Mouse (Mus musculus): ENCODE measurements around the gene Gm21974.
"Not testable (repeated sequence)": the region's sequence is repeated elsewhere in the genome, so short reads cannot be mapped to it uniquely, and the experiment has no call there.

Gene Gm21974

DNA sequence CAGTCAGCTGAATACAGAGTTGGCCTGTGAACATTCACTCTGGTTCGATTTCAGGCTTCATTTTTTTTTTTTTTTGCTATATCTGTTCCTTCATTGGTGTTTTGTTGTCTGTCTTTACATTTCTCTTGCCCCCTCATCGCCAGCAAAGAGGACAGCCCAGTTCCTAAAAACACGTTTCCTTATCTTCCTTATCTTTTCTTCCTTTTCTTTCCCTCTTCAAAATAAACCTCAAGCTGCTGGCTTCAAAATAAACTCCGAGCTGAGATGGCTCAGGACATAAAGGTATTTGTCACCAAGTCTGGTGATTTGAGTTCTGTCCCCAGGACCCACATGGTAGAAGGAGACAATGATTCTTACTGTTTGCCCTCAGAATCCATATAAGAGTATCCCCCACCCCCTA is 17.7 kb upstream of the Gm21974 start:
- DNase-seq, result no peak

DNA sequence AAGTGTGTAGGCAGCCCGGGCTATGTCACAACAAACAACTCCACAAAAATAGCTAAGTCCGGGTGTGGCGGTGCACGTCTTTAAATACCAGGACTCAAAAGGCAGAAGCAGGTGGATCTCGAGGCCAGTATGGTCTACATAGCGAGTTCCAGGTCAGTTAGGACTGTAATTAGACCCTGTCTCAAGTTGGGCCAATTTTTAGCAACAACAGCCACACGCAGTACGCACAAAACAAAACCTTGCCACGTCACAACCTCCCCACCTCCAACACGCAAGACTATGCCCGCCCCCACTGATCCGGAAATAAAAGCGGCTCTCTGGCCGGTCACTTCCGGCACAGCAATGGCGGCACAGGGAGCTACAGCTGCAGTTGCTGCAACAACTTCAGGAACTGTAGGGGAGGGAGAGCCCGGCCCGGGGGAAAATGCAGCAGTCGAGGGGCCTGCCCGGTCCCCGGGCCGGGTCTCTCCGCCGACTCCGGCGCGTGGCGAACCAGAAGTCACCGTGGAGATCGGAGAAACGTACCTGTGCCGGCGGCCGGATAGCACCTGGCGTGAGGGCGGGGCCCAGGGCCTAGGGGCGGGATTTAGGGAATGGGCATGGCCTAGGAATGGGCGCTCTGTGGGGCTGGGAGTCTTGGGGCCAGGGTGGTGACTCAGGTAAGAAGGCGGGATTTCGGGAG is 17.1 kb upstream of the Gm21974 start, which contains the start of gene Kat8:
Kat8 (plus strand) TSS at position 327 of the 682 bp plus-strand sequence.
- peak; percentile 85 for DNase-seq

DNA sequence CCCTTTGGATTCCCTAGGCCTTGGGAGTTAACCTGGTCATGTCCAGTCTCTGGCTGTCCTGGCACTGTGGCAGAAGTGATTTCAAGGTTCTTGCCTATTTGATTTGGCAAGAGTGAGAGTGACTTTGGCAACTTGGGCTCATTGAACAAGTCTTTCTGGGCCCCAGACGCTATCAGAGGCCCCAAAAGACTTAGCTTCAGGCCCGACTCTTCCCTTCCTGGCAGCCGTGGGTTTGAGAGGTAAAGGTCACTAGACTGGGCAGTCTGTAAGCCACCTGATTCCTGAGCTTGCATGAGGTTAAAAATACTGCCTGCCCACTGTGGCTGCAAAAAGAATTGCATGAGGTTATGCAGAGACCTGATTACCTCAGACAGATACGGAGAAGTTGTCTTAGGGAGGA is 13.4 kb upstream of the Gm21974 start:
- no peak for DNase-seq

DNA sequence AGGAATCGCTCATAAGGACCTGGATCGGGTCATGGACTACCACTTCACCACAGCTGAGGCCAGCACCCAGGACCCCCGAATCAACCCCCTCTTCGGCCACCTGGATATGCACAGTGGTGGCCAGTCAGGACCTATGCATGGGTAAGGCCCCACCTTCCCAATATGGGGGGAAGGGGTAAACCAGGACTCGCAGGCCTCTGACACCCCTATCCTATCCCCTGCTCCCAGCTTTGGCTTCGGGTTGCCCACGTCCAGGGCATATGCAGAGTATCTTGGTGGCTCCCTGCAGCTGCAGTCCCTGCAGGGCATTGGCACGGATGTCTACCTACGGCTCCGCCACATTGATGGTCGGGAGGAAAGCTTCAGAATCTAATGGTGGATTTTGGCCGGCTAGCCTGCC is 12.7 kb upstream of the Gm21974 start:
- DNase-seq, result no peak

DNA sequence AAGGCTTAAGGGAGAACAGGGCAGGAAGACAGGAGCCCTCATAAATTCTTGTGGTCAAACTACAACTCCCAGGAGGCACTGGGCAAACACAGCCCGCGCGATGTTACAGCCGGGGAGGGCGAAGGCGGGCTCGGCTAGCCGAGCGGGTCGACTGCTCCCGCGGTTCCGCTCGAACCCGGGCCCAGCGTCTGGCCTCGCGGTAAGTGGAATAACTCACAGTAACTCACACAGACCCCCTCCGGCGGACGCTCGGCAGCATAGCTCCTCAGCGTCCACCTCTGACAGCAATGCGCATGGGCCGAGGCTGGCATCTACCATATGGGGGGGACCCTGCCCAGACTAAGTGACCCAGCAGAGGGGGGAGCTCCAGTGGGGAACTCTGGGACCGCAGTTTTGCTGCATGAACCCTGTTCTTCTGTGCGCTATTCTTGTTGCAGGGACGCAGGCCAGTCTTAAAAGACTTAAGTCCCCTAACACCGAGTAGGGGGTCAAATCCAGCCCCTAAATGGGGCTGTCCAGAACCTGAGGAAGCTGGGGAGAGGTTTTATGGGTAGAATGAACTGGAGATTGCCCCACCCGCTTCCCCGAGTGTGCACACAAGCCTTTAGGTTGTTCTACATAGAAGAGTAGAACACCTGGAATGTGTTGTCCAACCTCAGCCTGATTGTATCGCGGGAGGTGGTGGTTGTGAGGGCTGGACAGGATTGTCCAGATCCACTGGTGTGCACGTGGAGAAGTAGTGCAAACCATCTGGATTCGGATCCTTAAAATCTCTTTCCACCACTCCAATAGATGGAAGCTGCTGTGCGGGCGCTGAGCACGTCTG is 8.9 kb upstream of the Gm21974 start, which contains the start of gene Bckdk:
Bckdk (plus strand) TSS at position 112 of the 826 bp plus-strand sequence.
- DNase-seq, result peak; percentile 81

DNA sequence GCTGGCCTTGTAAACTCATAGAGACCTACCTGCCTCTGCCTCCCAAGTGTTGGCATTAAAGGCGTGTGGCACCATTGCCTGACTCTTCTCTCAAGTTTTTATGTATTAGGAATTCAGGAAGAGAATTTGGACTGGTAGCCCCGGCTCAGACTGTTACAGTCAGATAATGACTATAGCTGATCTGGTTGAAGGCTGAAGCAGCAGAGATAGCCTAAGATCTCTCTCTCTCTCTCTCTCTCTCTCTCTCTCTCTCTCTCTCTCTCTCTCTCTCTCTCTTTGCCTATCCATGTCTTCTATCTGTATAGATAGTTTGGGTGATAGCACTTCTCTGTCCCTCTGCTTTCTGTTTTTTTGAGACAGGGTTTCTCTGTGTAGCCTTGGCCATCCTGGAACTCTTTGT is 6.5 kb upstream of the Gm21974 start:
- no peak for DNase-seq

DNA sequence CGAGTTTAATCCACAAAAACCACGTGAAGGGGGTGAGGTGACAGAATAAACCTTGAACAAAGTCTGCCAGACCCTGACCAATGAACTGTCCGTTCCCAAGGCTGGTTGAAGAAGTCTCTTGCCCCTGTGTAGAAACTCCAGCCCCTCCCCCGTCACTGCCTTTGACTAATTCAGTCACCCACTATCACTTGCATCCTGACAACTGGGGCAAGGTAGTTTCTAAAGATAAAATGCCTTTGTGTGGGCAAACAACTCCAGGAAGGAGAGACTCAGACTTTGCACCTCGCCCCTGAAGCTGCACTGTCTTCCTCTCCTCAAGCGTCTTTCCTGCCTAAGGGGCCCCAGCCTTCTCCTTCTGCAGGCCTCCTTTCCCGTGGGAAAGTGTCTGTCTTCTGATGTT is 4.7 kb upstream of the Gm21974 start:
- peak; percentile 44 for DNase-seq

DNA sequence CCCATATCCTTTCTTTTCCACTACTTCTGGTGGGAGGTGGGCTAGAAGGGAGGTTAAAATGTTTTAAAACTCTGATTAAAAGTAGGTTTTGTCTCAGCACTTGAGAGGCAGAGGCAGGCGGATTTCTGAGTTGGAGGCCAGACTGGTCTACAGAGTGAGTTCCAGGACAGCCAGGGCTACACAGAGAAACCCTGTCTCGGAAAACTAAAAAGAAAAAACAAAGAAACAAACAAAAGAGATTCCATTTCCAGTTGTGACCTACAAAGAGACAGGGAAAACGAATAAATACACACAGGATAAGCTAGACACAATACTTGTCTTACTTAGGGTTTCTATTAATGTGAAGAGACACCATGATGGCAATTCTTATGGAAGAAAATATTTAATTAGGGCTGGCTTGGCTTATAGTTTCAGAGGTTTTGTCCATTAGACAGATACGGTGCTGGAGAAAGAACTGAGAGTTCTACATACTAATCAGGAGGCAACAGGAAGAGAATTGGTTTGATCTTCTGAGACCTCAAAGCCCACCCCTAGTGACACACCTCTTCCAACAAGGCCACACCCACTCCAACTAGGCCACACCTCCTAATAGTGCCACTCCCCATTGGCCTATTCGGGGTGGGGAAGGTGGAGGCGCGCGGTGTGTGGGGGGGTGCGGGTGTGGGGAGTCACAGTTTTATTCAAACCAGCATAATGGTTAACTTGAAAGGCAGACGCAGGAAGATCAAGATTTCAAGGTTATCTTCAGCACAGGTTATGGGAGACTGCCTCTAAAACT is 3.1 kb upstream of the Gm21974 start:
- peak; percentile 79 for DNase-seq

DNA sequence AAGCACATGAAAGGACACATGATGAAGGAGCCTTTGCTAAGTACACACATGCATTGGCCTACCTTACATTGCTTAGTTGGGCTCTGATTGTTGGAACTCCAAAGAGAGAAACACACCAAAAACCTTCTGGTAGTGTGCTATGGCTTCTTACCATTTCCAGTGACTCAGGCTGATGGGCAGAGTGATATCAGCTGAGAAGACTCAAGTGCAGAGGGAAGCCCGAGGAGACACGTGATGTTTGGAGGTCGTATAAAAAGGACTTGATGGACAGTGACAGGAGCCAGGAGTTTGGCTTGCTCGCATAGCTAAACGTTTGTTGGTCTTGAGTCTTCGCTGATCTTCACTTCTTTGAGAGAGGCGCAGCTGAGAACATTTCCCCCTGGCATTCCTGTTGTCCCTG is 2.3 kb upstream of the Gm21974 start:
- no peak for DNase-seq

DNA sequence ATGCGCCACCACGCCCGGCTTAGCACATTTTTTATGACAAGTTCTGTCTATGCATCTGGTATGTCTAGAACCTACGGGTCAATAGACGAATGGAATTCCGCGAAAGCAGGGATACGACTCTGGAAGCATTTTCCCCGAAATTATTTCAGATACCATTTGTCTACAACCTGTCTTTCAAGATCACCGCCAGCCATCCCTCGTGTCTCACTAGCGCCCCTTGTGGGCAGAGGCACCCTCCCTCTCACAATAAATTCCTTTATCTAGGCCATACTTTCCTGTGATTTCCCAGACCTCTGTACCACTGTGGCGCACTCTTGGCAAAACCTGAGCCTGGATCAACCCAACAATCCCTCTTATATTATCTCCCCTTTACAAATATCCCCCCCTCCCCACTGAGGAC is 1.1 kb upstream of the Gm21974 start:
- DNase-seq, result peak; percentile 90

DNA sequence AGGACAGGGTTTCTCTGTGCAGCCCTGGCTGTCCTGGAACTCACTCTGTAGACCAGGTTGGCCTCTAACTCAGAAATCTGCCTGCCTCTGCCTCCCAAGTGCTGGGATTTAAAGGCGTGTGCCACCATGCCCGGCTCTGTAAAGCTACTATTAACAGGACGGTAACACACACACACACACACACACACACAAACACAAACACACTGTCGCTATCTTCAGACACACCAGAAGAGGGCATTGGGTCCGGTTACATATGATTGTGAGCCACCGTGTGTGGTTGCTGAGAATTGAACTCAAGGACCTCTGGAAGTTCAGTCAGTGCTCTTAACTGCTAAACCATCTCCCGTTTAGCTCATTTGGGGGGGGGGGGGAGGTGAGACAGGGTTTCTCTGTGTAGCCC is 637 bp upstream of the Gm21974 start:
- not testable (repeated sequence) for DNase-seq

DNA sequence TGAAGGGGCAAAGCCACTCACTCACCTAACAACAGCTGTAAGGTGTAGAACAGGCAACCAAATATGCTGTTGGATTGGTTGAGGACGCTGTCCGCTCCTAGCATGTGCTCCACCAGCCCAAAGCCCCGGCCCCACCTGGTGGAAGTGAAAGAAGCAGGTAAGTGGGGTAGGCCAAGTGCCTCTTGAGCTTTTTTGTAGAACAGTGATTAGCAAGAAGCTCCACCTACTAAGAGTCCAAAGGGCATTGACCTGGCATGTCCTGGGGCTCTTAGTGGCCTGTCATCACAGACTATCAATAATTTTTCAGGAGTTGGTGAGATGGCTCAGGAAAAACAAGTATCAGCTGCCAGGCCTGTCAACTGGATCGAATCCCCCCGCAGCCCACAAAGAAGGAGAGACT is 774 bp downstream of the Gm21974 start:
- DNase-seq, result no peak

DNA sequence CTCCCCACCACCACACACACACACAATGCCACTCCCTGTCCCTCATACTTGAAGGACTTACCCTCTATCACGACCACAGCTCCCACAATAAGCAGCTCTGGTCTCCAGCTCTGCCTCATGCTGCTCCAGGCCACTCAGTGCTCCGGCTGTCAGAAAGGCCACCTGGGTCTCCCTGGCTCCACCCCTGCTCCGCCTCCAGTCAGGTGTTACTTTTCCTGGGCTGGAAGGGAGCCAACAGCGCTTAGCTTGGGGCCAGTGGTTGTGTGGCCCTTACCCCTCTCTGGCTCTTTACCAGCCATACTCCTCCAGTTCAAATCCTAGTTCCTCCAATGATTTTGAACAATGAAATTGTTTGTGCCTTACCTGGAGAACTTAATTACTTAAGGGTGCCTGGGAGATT is 4.5 kb downstream of the Gm21974 start, which contains the start of gene Prss53:
Prss53 (minus strand) TSS at position 173 of the 400 bp plus-strand sequence.
- DNase-seq, result no peak

DNA sequence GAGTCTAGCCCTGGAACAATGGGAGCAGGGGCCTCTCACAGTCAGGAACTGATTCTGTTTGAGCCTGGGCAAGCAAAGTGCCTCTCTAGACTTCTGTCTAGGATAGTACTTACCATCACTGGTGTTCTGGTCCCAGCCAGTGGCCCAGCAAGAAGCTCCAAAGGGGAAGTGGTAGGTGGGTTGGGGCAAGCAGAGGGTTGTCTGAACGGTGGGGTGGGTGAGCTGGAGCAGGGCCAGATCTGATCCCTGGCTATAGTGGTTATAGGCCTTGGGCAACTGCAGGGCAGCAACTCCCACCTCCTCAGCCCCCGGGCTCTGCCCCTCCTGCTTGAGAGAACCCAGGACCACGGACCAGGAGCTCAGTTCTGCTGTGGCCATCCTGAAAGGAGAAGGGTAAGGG is 6.4 kb downstream of the Gm21974 start:
- DNase-seq, result no peak

DNA sequence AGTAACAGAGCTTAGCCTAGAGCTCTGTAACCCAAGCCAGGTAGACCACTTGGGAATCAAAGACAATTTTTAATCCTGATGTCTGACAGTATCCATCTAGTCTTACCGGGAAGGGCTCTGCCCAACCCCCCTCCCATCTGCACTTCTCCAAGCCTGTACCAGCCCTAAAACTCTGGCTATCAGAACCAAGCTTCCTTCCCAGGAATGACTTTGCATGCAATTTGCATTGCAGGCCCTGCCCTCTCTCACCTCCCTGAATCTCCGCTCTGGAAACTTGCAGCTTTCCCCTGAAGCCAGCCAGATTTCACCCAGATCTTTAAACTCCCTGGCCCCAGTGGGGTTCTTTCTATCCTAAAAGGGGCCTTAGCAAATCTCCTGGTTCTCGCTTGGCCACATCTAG is 7.5 kb downstream of the Gm21974 start:
- DNase-seq, result no peak

DNA sequence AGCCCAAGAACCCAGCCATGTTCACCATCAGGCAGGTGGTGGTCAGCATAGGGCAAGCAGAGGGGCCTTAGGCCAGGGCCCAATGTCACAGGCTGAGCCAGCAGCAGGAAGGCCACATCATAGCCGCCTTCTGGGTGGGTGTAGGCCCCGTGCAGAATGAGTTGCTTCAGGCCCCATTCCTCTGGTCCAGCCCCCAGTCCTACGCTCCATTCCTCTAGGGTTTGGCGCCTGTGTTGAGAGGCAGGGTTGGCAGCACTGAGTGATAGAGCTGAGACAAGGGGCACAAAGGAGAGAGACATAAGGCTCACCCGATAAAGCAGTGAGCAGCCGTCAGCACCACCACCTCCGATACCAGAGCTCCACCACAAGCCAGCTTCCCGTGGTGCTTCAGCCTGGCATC is 8.1 kb downstream of the Gm21974 start:
- DNase-seq, result no peak

DNA sequence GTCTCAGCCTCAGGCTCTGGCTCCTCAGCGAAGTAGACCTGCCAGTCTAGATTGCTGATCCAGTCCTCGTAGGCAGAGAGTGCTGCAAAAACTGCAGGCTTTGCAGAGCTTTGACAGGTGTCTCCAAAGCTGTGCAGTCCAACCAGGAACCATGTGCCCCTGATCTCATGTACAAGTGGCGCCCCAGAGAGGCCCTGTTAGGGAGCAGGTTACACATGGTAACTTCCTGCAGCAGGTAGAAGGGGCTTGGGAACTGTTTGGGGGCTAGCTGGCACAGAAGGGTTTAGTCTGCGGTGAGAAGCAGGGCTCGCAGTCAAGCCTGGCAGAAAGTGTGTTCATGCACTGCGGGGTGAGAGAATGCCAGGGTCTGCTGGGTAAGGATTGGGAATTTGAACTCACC is 8.7 kb downstream of the Gm21974 start:
- no peak for DNase-seq

DNA sequence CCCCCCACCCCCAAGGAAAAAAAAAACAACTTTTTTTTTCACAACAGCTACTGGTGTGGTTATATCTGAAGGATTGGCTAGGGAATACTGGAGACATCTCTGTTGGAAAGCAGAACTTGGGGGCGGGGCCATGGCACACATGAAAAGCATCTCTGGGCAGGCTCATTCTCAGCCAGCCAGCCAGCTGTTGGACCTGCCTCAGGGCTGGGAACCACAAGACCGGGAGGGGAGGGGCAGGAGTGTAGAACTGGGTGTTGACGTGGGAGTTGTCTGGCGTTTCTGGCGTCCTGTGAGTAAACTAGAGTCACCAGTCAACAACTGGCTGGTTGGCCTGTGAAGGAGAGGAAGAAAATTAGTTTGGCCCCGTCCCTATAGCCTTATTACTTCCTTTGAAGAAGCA is 9.3 kb downstream of the Gm21974 start:
- DNase-seq, result no peak

DNA sequence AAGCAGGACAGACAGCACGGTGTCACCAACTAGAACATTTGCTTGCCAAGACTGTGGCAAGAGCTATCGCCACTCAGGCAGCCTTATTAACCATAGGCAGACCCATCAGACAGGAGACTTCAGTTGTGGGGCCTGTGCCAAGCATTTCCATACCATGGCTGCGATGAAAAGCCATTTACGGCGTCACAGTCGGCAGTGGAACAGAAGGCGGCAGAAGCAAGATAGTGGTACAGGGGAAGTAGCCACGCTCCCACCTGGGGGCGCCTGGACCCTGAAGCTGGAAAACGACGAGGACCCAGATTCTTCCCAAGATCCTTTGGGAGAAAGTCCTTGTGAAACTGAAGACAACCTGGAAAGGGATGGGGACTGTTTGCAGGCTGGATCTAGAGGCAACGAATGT is 14.8 kb downstream of the Gm21974 start:
- no peak for DNase-seq

DNA sequence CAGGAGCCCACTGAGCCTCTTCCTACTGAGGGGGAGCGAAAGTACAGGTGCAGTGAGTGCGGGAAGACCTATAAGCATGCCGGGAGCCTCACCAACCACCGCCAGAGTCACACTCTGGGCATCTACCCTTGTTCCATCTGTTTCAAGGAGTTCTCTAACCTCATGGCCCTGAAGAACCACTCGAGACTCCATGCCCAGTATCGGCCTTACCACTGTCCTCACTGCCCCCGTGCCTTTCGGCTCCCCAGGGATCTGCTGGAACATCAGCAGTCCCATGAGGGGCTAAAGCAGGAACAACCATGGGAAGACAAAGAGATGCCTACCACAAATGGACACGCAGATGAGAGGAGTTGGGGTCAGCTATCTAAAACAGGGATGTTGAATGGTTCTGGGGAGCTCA is 16.0 kb downstream of the Gm21974 start:
- DNase-seq, result no peak

DNA sequence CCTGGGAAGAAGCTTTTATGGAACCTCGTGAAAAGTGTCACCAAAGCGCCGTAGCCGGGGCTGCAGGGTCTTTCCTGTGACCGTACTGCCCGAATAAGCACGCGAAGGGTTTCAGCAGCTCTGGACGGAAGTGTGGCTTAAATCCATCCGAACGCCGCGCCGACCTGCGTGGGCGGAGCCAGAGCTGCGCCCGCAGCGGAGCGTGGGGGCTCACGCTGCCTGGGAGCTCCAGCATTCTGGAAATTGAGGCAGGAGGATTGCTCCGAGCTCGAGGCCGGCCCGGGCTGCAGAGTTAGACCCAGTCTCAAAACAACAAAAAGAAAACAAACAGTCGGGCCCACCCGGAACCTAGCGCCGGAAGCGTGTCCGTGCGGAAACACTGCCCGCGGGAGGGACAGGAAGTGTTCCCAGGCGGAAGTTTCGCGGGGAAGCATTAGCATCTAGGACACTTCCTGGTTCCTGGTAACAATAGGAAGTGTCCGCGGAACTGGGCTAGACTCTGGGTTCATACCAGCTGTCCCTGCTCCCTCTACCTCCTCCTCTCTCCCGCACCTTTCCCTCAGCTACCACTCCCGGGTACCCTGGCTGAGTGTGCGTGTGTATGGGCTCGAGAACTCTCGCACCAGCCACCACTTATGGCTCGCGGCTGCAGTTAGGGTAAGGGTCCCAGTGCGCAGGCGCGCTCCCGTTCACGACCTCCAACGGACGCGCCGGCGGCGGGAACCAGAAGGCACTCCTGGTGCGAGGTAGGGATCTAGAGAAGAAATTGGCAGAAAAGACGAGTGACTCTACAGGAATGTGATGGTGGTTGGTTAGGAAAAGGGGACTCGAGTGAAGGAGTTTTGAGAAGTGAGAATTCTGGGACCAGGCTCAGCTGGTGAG is 18.5 kb downstream of the Gm21974 start, which contains the start of gene Zfp668:
Zfp668 (minus strand) TSS at position 362 of the 882 bp plus-strand sequence.
- DNase-seq, result peak; percentile 90

DNA sequence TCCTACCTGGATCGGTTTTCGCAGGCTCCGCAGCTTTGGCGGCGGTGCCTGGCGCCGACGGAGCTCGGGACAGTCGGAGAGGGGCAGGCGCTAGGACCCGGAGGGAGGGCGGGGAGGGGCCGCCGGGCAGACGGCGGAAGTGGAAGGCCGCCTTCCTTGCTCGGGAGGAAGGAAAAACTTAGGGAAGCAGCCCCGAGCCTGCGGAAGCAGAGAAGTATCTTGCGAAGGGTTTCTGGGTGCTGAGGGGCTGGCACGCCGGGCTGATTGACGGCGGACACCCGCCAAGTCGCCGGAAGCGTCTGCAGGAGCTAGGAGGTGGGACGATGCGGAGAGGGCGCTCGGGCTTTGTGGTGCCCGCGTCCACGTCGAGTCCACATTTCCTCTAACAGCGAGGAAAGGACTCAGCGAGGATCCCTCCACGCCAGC is 19.2 kb downstream of the Gm21974 start, which contains the start of gene Zfp646:
Zfp646 (plus strand) TSS at position 181 of the 426 bp plus-strand sequence.
- peak; percentile 82 for DNase-seq

Measured in thymus, postnatal 4 days (tissue).